Mouse (Mus musculus): ENCODE measurements around the gene Pax7.
A peak's percentile ranks its signal among the peaks of the same experiment; 100 is the strongest.

Gene Pax7

DNA sequence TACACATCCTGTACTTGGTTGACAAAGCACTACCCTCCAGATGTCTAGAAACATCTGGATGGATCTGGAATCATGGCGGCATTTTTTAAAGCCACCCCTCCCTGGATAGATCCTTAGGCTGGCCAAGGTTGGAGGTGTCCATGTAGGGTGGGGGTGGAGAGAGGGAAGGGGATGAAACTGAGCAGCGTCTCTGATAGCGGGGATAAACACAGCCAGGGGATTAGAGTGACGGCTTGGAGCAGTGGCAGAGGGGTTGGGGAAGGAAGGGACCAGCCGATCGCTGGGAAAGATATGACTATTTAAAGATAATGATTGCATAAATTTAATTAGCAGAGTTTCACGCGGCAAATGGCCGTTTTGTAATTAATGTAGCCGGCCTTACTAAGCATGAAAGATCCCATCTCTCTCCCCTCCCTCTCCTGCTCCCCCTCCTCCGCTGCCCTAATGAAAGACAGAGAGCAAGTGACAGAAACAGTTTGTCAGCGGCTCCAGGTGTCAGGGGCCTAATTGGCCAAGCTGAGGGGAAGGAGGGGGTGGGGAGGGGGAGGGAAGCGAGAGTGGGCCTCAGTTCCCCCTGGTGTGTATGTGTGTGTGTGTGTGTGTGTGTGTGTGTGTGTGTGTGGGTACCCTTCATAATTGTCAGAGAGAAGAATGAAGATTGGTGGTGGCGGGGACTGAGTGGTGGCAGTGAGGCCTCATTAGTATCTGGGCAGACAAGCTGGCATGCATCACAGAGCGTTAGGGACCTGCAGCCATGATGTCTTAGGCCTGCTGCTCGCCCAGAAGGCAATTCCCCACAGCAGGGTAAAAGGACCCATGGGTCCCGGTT is 74.6 kb downstream of the Pax7 start:
- no peak for DNase-seq (ENCODE audit: low read depth, low spot score)

DNA sequence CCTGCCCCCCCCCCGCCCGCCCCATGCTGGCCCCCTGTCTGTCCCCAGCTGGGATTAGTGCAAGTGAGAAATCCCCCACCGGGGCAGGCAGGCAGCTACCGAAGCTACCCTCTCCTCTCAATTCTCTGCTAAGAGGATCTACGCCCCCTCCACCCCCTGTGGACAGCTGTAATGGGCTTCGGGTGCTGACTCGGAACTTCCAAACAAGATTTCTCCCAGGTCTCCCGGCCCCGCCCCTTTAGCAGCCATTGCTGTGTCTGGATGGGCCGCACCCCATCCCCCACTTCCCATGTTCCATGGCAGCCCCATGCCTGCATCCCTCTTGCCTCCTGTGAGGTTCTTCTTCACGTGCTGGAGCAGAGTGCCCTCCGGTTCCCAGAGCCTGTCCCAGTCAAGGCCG is 76.4 kb downstream of the Pax7 start:
- no peak for DNase-seq (ENCODE audit: low read depth, low spot score)

DNA sequence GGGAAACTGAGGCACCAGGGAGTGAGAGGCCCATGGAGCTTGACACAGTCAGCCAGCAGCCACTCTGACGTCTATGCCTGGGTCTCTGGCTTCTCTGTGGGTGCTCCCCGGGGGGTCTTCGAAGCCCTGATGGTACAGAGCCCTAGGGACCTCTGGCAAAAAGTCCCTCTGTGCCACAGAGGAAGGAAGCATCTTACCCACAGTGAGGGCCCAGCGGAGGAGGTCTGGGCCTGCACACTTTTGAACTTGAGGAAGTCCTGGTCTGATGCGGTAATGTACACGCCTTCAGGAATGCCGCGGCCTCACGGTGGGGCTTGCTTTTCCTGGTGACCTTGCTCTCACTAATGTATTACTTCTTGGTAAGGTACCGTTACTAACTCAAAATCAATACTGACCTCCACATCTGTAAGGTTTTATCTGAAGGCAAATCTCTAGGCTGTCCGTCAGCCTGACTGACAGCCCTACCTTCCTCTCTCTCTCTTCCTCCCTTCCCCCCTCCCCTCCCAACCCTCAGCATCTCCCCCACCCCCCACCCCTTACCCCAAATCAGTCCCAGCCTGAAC is 79.1 kb downstream of the Pax7 start:
- no peak for DNase-seq (ENCODE audit: low read depth, low spot score)

DNA sequence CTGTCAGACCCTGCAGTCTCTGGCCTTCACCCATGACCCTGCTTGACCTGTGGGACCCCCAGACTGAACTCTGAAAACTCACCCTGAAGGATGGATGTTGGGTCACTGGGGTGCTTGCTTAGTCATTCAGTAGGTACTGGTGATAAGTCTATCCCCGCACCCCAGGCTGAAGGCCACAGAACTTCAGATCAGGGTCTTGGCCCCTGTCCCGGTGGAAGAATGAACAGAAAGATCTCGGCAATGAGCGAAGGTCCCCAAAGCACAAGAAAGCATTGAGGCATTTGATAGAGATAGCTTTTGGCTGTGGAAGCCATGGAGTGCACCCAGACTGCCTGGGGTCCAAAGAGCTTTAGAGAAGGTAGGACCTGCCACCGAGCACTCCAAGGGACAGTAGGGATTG is 82.4 kb downstream of the Pax7 start:
- no peak for DNase-seq (ENCODE audit: low read depth, low spot score)

GRCm38 (mm10) chr4:139747190-139747936 is 86.0 kb downstream of the Pax7 start:
- no peak for DNase-seq (ENCODE audit: low read depth, low spot score)

- no peak for DNase-seq (ENCODE audit: low read depth, low spot score)
Observed at GRCm38 (mm10) chr4:139746177-139746576, 87.2 kb downstream of the Pax7 start.

- DNase-seq (ENCODE audit: low read depth, low spot score) = no peak
Observed at GRCm38 (mm10) chr4:139744765-139745395, 88.4 kb downstream of the Pax7 start.

- no peak for DNase-seq (ENCODE audit: low read depth, low spot score)
Observed at GRCm38 (mm10) chr4:139743626-139744025, 89.7 kb downstream of the Pax7 start.

- DNase-seq (ENCODE audit: low read depth, low spot score) = no peak
Observed at GRCm38 (mm10) chr4:139737035-139737434, 96.3 kb downstream of the Pax7 start.

DNA sequence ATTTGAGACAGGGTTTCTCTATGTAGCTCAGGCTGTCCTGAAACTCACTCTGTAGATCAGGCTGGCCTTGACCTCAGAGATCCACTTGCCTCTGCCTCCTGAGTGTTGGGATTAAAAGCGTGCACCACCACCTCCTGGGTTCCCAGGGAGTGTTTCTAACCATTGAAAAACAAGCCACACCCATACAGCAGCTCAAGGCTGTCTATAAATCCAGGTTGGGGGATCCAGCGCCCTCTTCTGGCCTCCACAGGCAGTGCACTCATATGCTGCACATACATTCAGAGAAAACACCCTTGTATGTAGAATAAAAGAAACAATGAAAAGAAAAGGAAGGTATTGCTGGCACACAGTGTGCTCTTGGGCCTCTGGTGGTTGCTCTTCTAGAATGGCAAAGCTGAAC is 106.2 kb downstream of the Pax7 start:
- no peak for DNase-seq (ENCODE audit: low read depth, low spot score)

GRCm38 (mm10) chr4:139725421-139725820 is 107.9 kb downstream of the Pax7 start:
- no peak for DNase-seq (ENCODE audit: low read depth, low spot score)

- peak; percentile 22 for DNase-seq (ENCODE audit: low read depth, low spot score)
Observed at GRCm38 (mm10) chr4:139724296-139724695, 109.0 kb downstream of the Pax7 start.

DNA sequence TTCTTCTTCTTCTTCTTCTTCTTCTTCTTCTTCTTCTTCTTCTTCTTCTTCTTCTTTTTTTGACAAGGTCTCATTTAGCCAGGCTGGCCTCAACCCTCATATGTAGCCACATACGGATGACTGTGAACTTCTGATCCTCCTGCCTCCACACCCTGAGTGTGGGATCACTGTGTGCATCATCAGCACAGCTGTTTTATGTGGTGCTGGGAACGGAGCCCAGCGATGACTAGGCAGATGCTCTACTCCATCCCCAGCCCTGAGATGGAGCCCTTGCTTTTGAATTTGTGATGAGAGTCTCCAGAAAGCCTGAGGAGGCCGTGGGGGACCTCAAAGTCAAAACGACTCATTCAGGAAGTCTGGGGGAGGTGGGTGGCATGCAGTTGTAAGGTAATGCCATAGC is 114.3 kb downstream of the Pax7 start:
- DNase-seq (ENCODE audit: low read depth, low spot score) = no peak

GRCm38 (mm10) chr4:139716477-139717169 is 116.7 kb downstream of the Pax7 start:
- DNase-seq (ENCODE audit: low read depth, low spot score) = no peak

- no peak for DNase-seq (ENCODE audit: low read depth, low spot score)
Observed at GRCm38 (mm10) chr4:139715241-139715932, 117.9 kb downstream of the Pax7 start.

DNA sequence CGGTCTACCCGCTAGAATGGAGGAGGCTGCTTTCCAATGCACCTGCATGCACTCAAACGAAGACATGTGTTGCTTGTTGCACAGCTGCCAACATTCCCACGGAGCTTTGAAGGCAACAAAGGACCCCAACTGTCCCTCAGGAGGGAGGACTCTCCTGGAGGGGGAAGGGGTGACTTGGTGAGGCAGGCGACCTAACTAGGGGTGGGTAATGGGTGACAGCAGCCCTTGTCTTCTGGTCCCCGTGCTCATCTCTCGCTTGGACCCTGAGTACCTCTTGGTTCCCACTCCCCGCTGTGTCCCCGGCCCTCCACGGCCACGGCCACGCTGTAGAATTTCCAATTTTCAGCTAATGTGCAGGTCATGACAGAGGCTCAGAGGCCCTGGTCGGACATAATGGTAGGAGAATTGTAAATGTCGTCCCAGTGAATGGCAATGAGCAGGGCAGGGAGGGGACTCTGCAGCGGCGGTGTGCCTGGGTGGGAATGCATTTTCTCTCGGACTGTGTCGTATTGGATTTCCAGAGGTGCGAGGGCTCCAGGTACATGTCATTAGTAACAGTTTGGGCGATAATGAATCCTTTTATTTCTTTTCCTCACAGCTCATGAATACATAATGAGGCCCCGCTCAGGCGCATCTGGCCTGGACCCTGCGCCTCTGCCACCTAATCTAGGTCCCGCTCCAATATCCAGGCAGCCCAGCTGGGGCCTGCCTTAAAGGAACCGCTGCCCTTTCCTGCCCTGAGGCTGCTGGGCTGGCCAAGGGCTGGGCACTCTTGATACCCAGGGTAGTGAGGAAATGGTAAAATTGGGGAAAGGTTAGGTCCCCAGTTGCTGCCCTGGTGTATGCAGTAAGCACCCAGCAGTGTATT is 122.6 kb downstream of the Pax7 start:
- DNase-seq (ENCODE audit: low read depth, low spot score) = no peak

DNA sequence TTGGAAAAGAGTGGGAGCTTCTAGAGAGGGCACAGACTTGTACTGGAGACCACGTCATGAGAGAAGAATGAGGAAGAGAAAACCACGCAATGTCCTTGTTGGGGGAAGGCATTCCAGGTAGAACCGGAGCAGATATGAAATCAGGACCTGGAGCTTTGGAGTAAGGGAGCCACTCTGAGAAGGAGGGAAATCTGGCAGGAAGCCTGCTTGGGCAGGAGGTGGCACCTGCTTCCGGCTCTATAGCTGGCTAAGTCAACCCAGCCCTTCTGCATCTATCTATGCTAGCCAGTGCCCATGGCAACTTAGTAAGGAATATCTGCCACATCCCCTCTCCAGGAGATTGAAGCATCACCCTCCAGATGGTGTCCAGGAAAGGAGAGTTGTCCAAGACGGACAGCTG is 127.3 kb downstream of the Pax7 start:
- no peak for DNase-seq (ENCODE audit: low read depth, low spot score)

DNA sequence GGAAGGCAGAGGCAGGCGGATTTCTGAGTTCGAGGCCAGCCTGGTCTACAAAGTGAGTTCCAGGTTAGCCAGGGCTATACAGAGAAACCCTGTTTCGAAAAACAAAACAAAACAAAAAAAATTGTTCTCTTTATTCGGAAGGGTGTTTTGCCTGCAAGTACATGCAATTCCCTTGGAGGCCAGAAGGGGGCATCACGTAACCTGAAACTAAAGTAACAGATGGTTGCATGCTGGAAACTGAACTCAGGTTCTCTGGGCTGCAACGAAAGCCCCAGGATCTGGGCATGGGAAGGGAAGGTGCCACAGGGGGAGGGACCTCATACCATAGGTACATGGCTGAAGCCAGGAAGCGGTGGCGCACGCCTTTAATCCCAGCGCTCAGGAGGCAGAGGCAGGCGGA is 129.9 kb downstream of the Pax7 start:
- no peak for DNase-seq (ENCODE audit: low read depth, low spot score)

DNA sequence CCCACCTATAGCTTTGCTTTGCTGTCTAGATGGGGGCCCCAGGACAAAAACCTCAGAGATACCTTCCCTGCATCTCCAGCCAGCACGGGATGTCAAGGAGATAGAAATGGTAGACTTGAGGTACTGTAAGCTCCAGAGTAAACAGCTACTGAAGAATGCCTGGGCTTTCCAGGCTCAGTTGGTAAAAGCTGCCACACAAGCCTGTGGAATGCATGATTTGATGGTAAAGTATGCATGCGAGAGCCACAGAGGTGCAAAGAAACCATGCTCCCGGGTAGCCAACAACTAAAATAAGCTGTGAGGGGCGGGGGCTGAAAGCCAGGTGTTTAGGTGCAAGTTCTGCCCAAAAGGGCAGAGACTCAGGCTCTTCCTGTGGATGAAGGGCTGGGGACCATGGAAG is 130.4 kb downstream of the Pax7 start:
- DNase-seq (ENCODE audit: low read depth, low spot score) = no peak

- no peak for DNase-seq (ENCODE audit: low read depth, low spot score)
Observed at GRCm38 (mm10) chr4:139698602-139699001, 134.7 kb downstream of the Pax7 start.

Measured in WW6 (cell line).